Mouse (Mus musculus) erythroblast, embryonic 14.5 days (primary cell): ENCODE results near the gene Podn. TPM values are rescaled to one million over a fixed set of nuclear protein-coding genes. Genes with fewer than 3 reads are reported as not detected.
"Not testable (repeated sequence)": the region's sequence is repeated elsewhere in the genome, so short reads cannot be mapped to it uniquely, and the experiment has no call there.

ENCODE experiments used
- H3K27me3 ChIP-seq: 2 replicates; pipeline ENCODE4 v1.6.1; 2012; ENCODE audit warnings: inconsistent platforms; ENCODE audit not compliant: control insufficient read depth
- H3K36me3 ChIP-seq: 2 replicates; pipeline ENCODE4 v1.6.1; 2012; ENCODE audit warnings: mild to moderate bottlenecking, inconsistent platforms; ENCODE audit not compliant: control insufficient read depth
- H3K4me1 ChIP-seq: 2 replicates; pipeline ENCODE4 v1.6.1; 2012; ENCODE audit warnings: inconsistent platforms; ENCODE audit not compliant: control insufficient read depth
- H3K4me3 ChIP-seq: replicated peaks from 2 replicates; pipeline ENCODE3; 2012; ENCODE audit warnings: moderate library complexity, mild to moderate bottlenecking, inconsistent platforms
- H3K9me3 ChIP-seq: 2 replicates; pipeline ENCODE4 v1.6.1; 2012; ENCODE audit warnings: low read length, inconsistent platforms, mixed read lengths; ENCODE audit not compliant: control insufficient read depth
- GATA1 ChIP-seq: IDR thresholded peaks from 2 replicates; pipeline ENCODE4 v1.6.1; 2012; ENCODE audit warnings: low read length, inconsistent platforms, mixed read lengths
- TAL1 ChIP-seq: IDR thresholded peaks from 3 replicates; pipeline ENCODE4 v1.6.1; 2012; ENCODE audit warnings: low read length, inconsistent platforms, mixed read lengths
- polyA plus RNA-seq: library from polyadenylated mRNA; stranded (reverse); fragments of >175 nt; gene quantifications from 2 replicates; pipeline ENCODE4 v1.2.3, GENCODE M21; 2012

Podn gene
- 0.22 and 0.23 TPM in 2 replicates for polyA plus RNA-seq

DNA sequence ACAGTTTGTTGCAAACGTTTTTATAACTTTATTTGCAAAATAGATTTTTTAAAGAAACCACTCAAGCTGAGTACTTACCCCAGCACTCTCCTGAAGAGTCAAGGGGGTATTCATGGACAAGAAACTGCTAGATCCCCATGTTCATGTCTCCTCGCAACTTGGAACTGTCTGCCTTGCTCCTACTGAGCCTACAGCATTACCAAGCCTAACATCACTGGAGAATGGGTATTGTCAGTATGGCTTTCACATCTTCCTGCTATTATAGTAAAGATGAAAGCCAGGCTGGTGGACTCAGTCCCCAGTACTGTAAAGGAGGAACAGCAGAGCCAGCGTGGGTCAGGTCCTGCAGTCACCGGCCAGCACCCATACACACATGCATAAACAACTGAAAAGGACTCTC, at the start of gene Podn:
Gene Podn (minus strand): TSS at position 101 of the 400 bp plus-strand sequence.
- TF ChIP-seq GATA1 (no peak), TAL1 (no peak)
- H3K27me3 ChIP-seq: no peaks in the 10 kb centered on the region
- no peak within 1 kb of the TSS for H3K4me3 ChIP-seq

DNA sequence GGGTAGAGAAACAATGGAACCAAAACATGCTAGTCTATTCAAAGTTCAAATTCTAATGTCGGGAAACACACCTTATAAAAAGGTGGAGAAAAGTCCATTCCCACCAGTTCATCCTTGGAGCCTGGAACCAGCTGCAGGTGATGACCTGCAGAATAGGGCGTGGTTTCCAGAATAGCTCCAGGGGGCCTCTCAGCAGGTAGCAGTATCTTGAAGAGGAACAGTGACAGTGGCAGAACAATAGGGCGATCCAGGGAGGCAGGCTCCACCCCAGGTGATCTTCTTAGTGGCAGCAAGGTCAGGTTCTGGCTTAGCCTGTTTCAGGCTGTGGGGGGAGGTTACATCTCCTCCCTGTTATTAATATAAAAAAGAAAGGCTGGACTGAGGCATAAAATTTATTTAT, 49.3 kb upstream of the Podn start:
- not testable (repeated sequence) for H3K4me3 ChIP-seq, H3K36me3 ChIP-seq, H3K9me3 ChIP-seq, H3K4me1 ChIP-seq, H3K27me3 ChIP-seq

More for the DNA sequence above, at the start of gene Podn:
- Histone ChIP-seq H3K36me3 (peaks cover 5% of the 10 kb centered on the region; the same call in 1 of the 2 replicates), H3K4me1 (no peaks in the 10 kb centered on the region), H3K9me3 (no peaks in the 10 kb centered on the region)

DNA sequence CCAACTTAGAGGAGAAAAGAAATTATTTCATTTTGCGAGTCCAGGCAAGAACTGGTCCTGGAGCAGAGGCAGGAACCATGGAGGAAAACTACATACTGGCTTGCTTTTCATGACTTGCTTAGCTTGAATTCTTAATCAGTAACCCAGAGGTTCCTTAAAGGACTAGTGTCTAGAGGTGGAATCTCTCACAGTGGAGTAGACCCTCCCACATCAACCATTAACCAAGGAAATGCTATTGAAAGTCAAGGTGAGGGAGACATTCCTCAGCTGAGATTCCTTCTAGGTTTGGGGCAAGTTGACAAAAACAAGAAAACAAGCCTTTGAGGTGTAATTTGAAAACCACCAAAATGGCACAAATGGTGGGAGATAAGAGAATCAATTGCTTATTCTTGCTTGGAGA, 48.6 kb upstream of the Podn start, which contains the start of gene Scp2:
Gene Scp2 (minus strand): TSS at position 119 of the 400 bp plus-strand sequence.
- TF ChIP-seq GATA1 (no peak), TAL1 (no peak)
- Histone ChIP-seq H3K4me3 (no peak within 1 kb of the TSS), H3K36me3 (no peaks in the 10 kb centered on the region), H3K9me3 (peaks cover 4% of the 10 kb centered on the region), H3K27me3 (no peaks in the 10 kb centered on the region), H3K4me1 (no peaks in the 10 kb centered on the region)

DNA sequence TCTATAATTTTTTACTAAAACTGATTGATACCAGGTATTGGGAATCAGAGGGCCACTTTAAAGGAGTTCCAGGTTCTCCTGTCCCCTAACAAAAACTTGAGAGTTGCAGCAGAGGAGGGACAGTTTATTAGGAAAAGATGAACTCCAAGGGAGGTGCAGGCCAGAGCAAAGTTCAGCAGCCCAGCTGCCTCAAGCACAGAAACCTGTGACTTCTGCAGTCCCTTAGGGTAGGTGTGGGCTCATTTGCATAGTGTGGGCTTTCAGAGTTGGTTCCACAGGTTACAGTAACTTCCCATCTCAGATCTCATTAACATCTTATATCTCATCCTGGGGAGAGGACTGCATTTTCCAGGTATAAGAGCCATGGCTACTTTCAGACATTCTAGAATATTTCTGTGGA, 47.5 kb upstream of the Podn start:
- Histone ChIP-seq H3K9me3 (peaks cover 4% of the 10 kb centered on the region), H3K4me1 (no peaks in the 10 kb centered on the region), H3K27me3 (no peaks in the 10 kb centered on the region), H3K36me3 (no peaks in the 10 kb centered on the region), H3K4me3 (no peak overlapping the region)
- no peak for TF ChIP-seq TAL1
- TF ChIP-seq GATA1: no peak

DNA sequence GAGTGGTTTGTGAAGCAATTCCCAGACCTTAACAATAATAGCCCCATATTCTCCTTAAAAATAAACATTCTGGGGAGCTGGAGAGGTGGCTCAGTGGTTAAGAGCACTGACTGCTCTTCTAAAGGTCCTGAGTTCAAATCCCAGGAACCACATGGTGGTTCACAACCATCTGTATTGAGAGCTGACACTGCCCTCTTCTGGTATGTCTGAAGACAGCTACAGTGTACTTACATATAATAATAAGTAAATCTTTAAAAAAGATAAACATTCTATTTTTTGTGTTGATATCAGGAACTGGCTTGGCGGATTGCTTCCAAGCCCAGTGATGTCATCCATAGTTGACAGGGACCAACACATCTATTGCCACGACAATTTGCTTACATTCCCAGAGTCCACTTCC, 46.9 kb upstream of the Podn start:
- not testable (repeated sequence) for H3K4me3 ChIP-seq, H3K9me3 ChIP-seq, H3K27me3 ChIP-seq, H3K36me3 ChIP-seq, H3K4me1 ChIP-seq

DNA sequence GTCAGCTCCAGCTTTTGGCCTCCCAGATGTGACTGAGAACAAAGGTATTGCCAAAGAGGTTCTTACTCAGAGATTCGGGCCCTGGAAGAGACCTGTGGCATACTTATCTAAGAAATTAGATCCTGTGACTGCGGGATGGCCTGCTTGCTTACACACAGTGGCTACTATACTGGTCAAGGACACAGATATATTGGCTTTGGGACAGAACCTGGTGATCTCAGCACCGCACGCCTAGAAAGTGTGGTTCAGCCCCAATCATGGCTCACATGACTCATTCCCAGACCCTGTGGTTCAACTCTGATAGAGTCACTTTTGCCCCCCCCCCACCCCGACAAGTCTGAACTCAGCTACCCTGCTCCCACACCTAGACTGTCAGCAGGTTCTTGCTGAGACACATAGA, 40.7 kb upstream of the Podn start:
- no peaks in the 10 kb centered on the region for H3K27me3 ChIP-seq
- no peaks in the 10 kb centered on the region for H3K36me3 ChIP-seq
- no peaks in the 10 kb centered on the region for H3K4me1 ChIP-seq
- no peak overlapping the region for H3K4me3 ChIP-seq
- H3K9me3 ChIP-seq: no peaks in the 10 kb centered on the region
- no peak for TF ChIP-seq GATA1
- TF ChIP-seq TAL1: no peak

DNA sequence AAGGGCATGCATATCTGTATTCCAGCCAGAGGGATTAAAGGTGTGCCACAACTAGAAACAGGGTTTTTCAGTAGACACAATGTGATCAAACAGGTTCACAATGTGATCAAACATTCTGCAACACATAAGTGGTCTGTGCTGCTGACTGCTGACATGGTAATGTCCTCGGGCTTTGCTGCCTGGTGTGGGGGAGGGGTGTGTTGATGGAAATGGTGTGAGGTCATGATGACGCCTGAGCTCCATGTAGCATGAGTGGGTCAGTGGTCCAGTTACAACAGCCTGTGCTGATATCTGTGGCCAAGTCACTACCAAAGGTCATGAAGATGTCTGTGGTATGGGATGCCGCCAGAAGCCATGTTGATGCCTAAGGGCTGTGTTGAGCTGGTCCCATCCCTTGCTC, 34.2 kb upstream of the Podn start:
- Histone ChIP-seq H3K27me3 (no peaks in the 10 kb centered on the region), H3K4me1 (no peaks in the 10 kb centered on the region), H3K9me3 (no peaks in the 10 kb centered on the region), H3K36me3 (no peaks in the 10 kb centered on the region), H3K4me3 (no peak overlapping the region)
- TF ChIP-seq GATA1 (no peak), TAL1 (no peak)

DNA sequence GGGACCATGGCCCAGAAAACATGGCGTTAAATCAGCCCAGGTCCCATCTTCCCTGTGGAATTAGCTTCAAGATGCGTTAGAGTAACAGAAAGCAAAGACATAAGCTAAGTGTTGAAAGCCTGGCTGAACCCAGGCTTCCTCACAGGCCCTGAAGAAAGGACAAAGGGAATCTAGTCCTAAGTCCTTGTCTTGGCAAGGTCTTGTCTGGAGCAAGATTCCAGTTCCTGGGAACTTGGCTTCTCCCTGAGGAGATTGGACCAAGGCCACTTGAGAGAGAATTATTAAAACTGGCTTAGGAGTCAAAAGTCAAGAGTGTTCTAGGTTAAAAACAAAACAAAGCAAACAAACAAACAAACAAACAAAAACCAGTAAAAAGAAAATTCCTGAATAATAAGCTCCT, 32.1 kb upstream of the Podn start:
- TF ChIP-seq GATA1 (no peak), TAL1 (no peak)
- no peaks in the 10 kb centered on the region for H3K9me3 ChIP-seq
- no peaks in the 10 kb centered on the region for H3K4me1 ChIP-seq
- no peaks in the 10 kb centered on the region for H3K36me3 ChIP-seq
- no peak overlapping the region for H3K4me3 ChIP-seq
- H3K27me3 ChIP-seq: no peaks in the 10 kb centered on the region

DNA sequence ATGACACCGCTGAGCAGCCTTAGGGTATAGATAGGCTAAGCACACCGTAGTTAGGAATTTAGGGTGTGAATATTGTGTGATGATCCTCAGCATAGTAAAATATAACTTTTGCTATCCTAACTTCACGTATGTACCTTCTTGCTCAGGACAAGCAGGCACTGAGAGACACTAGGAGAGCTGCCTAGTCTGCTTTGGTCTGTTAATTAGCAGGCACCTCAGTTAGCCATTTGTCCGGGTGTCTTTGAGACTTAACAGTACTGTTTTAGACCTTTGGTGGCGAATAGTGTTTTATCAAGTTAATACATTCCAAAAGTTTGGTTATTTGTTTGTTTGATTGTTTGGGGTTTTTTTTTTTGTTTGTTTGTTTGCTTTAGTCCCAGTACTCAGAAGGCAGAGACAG, 31.3 kb upstream of the Podn start:
- Histone ChIP-seq H3K4me1 (no peaks in the 10 kb centered on the region), H3K27me3 (no peaks in the 10 kb centered on the region), H3K36me3 (no peaks in the 10 kb centered on the region)

DNA sequence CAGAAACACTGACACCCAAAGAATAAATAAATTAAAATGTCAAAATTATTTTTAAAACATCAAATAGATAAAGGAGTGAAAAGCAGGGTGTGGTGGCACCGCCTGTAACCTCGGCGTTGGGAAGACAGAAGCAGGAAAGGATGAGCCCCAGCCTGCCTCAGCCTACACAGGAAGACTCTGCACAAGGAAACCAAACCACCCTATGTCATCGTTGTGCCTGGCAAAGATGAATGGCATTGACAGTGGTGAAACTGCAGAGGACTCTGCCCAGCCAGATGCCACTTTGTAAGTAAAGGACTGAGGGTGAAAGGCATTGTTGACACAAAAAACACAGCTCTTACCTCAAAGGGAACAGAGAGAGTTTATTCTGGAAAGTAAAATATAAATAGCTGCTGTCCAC, 30.0 kb upstream of the Podn start:
- TF ChIP-seq TAL1 (no peak), GATA1 (no peak)
- Histone ChIP-seq H3K4me1 (no peaks in the 10 kb centered on the region), H3K27me3 (no peaks in the 10 kb centered on the region), H3K36me3 (no peaks in the 10 kb centered on the region), H3K4me3 (no peak overlapping the region), H3K9me3 (no peaks in the 10 kb centered on the region)

More for the DNA sequence above, 31.3 kb upstream of the Podn start:
- TF ChIP-seq TAL1: no peak
- TF ChIP-seq GATA1: no peak
- no peaks in the 10 kb centered on the region for H3K9me3 ChIP-seq
- H3K4me3 ChIP-seq: no peak overlapping the region
